Mouse (Mus musculus) G1E (cell line): ENCODE measurements around the gene St3gal4. TPM values are rescaled to one million over a fixed set of nuclear protein-coding genes. Genes with fewer than 3 reads are reported as not detected.
A peak's percentile ranks its signal among the peaks of the same experiment; 100 is the strongest.

ENCODE experiments used
- ATAC-seq: 2 replicates; pipeline ENCODE4 v1.8.0; 2016; ENCODE audit warnings: mild to moderate bottlenecking; ENCODE audit not compliant: insufficient number of reproducible peaks, poor library complexity, low FRiP score, severe bottlenecking; ENCODE audit errors: extremely low read depth
- DNase-seq: peaks from one replicate; pipeline ENCODE4 v3.0.0; 2012; ENCODE audit warnings: low spot score
- H3K27me3 ChIP-seq: 2 replicates; pipeline ENCODE4 v1.6.1; 2012; ENCODE audit warnings: mild to moderate bottlenecking, low read length, inconsistent platforms; ENCODE audit not compliant: insufficient read depth
- H3K36me3 ChIP-seq: replicated peaks from 2 replicates; pipeline ENCODE3; 2012; ENCODE audit warnings: mild to moderate bottlenecking, inconsistent platforms
- H3K4me1 ChIP-seq: 2 replicates; pipeline ENCODE4 v1.6.1; 2012; ENCODE audit warnings: low read depth, low read length, inconsistent platforms, mixed read lengths; ENCODE audit not compliant: insufficient read depth
- H3K4me3 ChIP-seq: 2 replicates; pipeline ENCODE4 v1.5.1; 2012; ENCODE audit warnings: low read depth, mild to moderate bottlenecking, inconsistent platforms, low read length, moderate library complexity, mixed read lengths
- H3K9me3 ChIP-seq: replicated peaks from 2 replicates; pipeline ENCODE4 v1.6.1; 2012; ENCODE audit warnings: inconsistent platforms
- CTCF ChIP-seq: IDR thresholded peaks from 2 replicates; pipeline ENCODE4 v1.5.1; 2012; ENCODE audit warnings: low read depth, low read length, inconsistent platforms, mixed read lengths
- GATA1 ChIP-seq: IDR thresholded peaks from 2 replicates; pipeline ENCODE4 v1.6.1; 2012; ENCODE audit warnings: borderline replicate concordance, low read length, inconsistent platforms, mixed read lengths
- GATA2 ChIP-seq: IDR thresholded peaks from 2 replicates; pipeline ENCODE4 v1.6.1; 2012; ENCODE audit warnings: low read depth, low read length, inconsistent platforms, borderline replicate concordance
- POLR2AphosphoS5 ChIP-seq: IDR thresholded peaks from 2 replicates; pipeline ENCODE4 v1.6.1; 2012; ENCODE audit warnings: low read depth, low read length, inconsistent platforms; ENCODE audit not compliant: insufficient replicate concordance
- TAL1 ChIP-seq: conservative IDR thresholded peaks from 2 replicates; pipeline ENCODE4 v1.6.1; 2012; ENCODE audit warnings: low read depth, low read length, inconsistent platforms, mixed read lengths
- polyA plus RNA-seq: library from polyadenylated mRNA; stranded (reverse); fragments of >175 nt; gene quantifications from 2 replicates; pipeline ENCODE4 v1.2.3, GENCODE M21; 2012
- total RNA-seq, 2 experiments: library from RNA; stranded (forward) in 1 of 2; stranded (reverse) in 1 of 2; fragments of 200-1000 nt in 1 of 2; fragments of >200 nt in 1 of 2; fragmentation: Nextera tagmentation in 1 of 2; gene quantifications; 2 replicates each; pipeline ENCODE4 v1.2.3; 2014 to 2017

The St3gal4 gene
- total and polyA plus RNA-seq, 3 experiments: 19.6 to 26.1 (median 21.8) TPM

GRCm38 (mm10) chr9:35110567-35110966, 8.5 kb downstream of the St3gal4 start:
- TF ChIP-seq POLR2AphosphoS5 (no peak), GATA2 (no peak), GATA1 (no peak), CTCF (no peak), TAL1 (no peak)
- Histone ChIP-seq H3K36me3 (peaks cover 93% of the 10 kb centered on the region), H3K4me1 (peaks cover 89% of the 10 kb centered on the region), H3K4me3 (no peak overlapping the region), H3K9me3 (no peaks in the 10 kb centered on the region), H3K27me3 (no peaks in the 10 kb centered on the region)
- ATAC-seq: no peak
- DNase-seq: no peak

DNA sequence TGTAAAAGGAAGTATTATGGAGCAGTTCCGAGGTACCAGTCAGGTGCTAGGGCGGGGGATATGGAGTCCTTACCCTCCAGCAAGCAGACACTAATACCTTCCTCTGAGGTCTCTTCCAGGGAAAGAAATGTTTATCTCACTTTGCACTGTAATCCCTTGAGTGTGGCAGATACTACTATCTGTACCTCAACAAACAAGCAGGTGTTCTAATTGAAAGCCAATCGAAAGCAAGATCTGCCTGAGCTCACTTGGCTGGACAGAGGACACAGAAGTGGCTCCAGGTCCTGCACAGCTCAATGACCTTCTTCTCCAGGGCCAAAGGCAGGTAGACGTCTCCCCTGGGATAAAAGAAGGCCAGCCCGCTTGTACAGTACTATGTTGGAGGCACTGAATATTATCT, 9.0 kb downstream of the St3gal4 start:
- no peak overlapping the region for H3K4me3 ChIP-seq
- H3K27me3 ChIP-seq: no peaks in the 10 kb centered on the region
- DNase-seq (no peak), ATAC-seq (no peak)
- TF ChIP-seq GATA1 (no peak), GATA2 (no peak), CTCF (no peak), TAL1 (0 out of 2 replicates have a peak, but pooled peaks have one; percentile 22), POLR2AphosphoS5 (no peak)
- H3K9me3 ChIP-seq: no peaks in the 10 kb centered on the region
- H3K4me1 ChIP-seq: peaks cover 85% of the 10 kb centered on the region
- H3K36me3 ChIP-seq: peaks cover 94% of the 10 kb centered on the region

- H3K27me3 ChIP-seq: no peaks in the 10 kb centered on the region
- TF ChIP-seq GATA2 (no peak), POLR2AphosphoS5 (no peak), CTCF (no peak), GATA1 (no peak), TAL1 (no peak)
Measured at GRCm38 (mm10) chr9:35108916-35109315, 10.2 kb downstream of the St3gal4 start.

DNA sequence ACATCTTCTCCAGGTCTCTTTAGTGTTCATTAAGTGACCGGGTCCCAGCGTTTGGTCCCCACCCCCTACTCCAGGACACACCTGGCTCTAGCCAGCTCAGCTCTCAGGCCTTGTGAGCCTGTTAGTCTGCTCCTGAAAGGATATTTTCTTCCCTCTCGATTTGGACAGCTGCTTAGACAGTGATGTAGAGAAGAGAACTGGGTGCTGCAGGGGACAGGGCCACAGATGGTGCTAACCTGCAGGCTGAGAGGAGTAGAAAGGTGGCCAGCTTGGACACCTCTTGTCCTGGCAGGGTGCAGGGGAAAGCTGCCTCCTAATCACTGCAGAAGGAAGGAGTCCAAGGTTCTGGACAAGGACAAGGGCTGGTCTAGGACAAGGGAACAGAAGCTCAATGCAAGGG, 11.0 kb downstream of the St3gal4 start:
- Histone ChIP-seq H3K4me3 (no peak overlapping the region), H3K9me3 (no peaks in the 10 kb centered on the region), H3K36me3 (peaks cover 92% of the 10 kb centered on the region), H3K27me3 (no peaks in the 10 kb centered on the region), H3K4me1 (peaks cover 75% of the 10 kb centered on the region)
- no peak for TF ChIP-seq GATA1
- TF ChIP-seq POLR2AphosphoS5: no peak
- no peak for TF ChIP-seq CTCF
- no peak for TF ChIP-seq TAL1
- TF ChIP-seq GATA2: no peak
- no peak for ATAC-seq
- no peak for DNase-seq

More at GRCm38 (mm10) chr9:35108916-35109315, 10.2 kb downstream of the St3gal4 start:
- DNase-seq (no peak), ATAC-seq (no peak)
- Histone ChIP-seq H3K9me3 (no peaks in the 10 kb centered on the region), H3K4me3 (no peak overlapping the region; the same call in 1 of the 2 replicates), H3K4me1 (peaks cover 78% of the 10 kb centered on the region), H3K36me3 (peaks cover 93% of the 10 kb centered on the region)

DNA sequence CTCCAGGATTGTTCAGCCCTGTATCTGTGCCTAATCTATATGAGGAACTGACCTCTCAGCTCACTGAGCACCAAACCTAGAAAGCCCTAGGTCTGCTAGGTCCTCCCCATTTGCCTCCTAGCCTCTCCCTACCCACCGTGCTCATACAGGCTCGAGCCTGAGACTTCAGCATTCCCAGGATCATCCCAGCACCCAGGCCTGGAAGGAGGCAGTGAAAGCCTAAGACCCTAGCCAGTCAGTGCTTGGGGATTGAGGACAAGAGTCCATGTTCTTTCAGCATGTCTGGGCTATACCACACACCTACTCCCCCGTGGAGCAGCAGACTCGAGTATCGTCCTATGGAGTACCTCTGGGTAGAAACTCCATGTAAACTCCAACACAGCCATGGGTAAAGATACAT, 11.7 kb downstream of the St3gal4 start:
- DNase-seq (no peak), ATAC-seq (no peak)
- H3K4me3 ChIP-seq: no peak overlapping the region
- H3K36me3 ChIP-seq: peaks cover 93% of the 10 kb centered on the region
- H3K27me3 ChIP-seq: no peaks in the 10 kb centered on the region
- H3K9me3 ChIP-seq: no peaks in the 10 kb centered on the region
- no peak for TF ChIP-seq GATA1
- TF ChIP-seq GATA2: no peak
- TF ChIP-seq CTCF: no peak
- TF ChIP-seq TAL1: no peak
- no peak for TF ChIP-seq POLR2AphosphoS5
- H3K4me1 ChIP-seq: peaks cover 71% of the 10 kb centered on the region

GRCm38 (mm10) chr9:35105884-35106880, 12.9 kb downstream of the St3gal4 start:
- TF ChIP-seq TAL1: no peak
- TF ChIP-seq GATA1: no peak
- TF ChIP-seq CTCF: no peak
- TF ChIP-seq POLR2AphosphoS5: no peak
- no peak for TF ChIP-seq GATA2
- peaks cover 90% of the 10 kb centered on the region for H3K36me3 ChIP-seq
- H3K27me3 ChIP-seq: no peaks in the 10 kb centered on the region
- ATAC-seq (peak; percentile 64), DNase-seq (no peak)
- peaks cover 59% of the 10 kb centered on the region for H3K4me1 ChIP-seq
- no peaks in the 10 kb centered on the region for H3K9me3 ChIP-seq
- H3K4me3 ChIP-seq: no peak overlapping the region
